Mouse (Mus musculus): ENCODE results near the gene Crebrf.

Crebrf gene

GRCm38 (mm10) chr17:26715271-26715758, at the start of gene Crebrf:
TSS of gene Crebrf (plus strand) at chr17:26715650.
- peak; percentile 99 for DNase-seq (ENCODE audit: inconsistent ontology term)

- no peak for DNase-seq (ENCODE audit: inconsistent ontology term)
Observed at GRCm38 (mm10) chr17:26671268-26671667, 44.2 kb upstream of the Crebrf start.

- DNase-seq (ENCODE audit: inconsistent ontology term) = no peak
Observed at GRCm38 (mm10) chr17:26675845-26676244, 39.6 kb upstream of the Crebrf start.

GRCm38 (mm10) chr17:26676252-26676615, 39.2 kb upstream of the Crebrf start:
- peak; percentile 92 for DNase-seq (ENCODE audit: inconsistent ontology term)

GRCm38 (mm10) chr17:26676616-26677376, 38.7 kb upstream of the Crebrf start:
- peak; percentile 90 for DNase-seq (ENCODE audit: inconsistent ontology term)

- no peak for DNase-seq (ENCODE audit: inconsistent ontology term)
Observed at GRCm38 (mm10) chr17:26677711-26678637, 37.5 kb upstream of the Crebrf start.

DNA sequence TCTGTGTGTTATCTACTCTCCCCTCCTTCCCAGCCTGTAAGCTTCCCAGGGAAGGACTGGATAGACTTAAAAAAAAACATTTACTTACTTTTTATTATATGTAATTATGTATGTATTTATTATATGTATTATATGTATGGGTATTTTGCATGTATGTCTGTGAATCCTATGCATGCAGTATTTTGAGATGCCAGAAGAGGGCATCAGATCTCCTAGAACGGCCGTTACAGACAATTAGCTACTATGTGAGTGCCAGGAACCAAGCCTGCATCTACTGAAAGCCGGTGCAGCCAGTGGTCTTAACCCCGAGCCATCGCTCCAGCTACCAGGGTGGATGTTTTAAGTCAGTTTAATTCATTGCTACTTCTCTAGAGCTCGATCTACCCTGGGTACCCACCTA, 34.2 kb upstream of the Crebrf start:
- DNase-seq (ENCODE audit: inconsistent ontology term) = no peak

- no peak for DNase-seq (ENCODE audit: inconsistent ontology term)
Observed at GRCm38 (mm10) chr17:26686334-26687000, 29.0 kb upstream of the Crebrf start.

DNA sequence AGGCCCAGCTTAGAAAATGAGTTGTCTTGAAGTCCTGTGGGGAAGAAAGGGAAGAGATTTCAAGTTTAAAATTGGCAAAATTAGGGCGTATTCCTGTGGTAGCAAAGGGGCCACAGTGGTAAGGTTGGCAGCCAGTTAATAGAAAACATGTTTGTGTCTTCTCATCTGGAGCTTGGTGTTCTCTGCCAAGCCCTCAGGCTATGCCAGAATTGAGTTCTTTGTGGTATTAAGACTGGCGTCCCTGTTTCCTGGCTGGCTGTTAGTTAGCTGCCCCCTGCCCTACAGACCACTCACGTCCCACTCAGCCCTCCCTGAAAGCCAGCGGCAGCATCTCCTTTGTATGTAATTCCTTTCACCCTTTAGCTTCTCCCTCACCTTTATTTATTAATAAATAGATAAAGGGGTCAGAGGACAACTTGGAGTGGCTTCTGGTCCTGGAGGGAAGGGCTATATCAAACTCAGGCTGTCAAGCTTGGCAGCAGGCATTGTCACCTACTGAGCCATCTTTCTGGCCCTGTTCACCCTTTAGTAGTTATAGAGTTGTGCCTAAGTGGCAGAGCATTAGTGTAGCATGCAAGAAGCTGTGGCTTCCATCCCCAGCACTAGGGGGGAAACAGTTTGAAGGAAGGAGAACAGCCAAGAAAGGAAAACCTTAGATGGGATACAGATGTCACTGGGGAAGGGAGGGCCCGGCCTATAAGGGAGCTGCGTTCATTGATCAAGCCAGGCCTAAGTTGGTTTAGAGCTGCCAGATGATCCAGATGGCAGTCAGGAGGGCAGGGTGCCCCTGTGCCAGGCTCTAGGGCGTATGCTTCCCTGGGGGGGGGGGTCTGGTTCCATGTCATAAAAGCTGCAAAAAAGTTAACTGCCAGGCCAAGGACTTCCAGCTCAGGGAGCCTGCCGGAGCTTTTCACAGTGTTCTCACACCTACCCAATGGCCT, 26.4 kb upstream of the Crebrf start:
- peak; percentile 77 for DNase-seq (ENCODE audit: inconsistent ontology term)

DNA sequence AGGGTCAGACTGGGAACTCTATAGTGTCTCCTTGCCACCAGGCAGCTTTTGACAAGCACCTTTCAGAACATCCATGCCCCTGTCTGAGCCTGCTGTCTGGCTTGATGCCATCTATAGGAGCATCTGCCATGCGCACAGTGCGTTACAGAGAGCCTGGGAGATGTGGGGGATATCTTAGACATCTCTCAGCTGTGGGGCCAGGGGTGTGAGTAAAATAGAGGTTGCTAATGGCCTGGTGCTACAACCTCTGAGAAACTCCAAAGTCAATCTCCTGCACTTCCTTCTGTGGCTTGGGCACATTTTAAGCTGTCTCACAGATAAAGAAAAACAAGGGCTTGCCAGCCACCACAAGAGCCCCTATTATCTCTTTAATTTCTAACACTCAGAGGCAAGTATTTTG, 25.6 kb upstream of the Crebrf start:
- DNase-seq (ENCODE audit: inconsistent ontology term) = peak; percentile 22

- no peak for DNase-seq (ENCODE audit: inconsistent ontology term)
Observed at GRCm38 (mm10) chr17:26690236-26690635, 25.2 kb upstream of the Crebrf start.

DNA sequence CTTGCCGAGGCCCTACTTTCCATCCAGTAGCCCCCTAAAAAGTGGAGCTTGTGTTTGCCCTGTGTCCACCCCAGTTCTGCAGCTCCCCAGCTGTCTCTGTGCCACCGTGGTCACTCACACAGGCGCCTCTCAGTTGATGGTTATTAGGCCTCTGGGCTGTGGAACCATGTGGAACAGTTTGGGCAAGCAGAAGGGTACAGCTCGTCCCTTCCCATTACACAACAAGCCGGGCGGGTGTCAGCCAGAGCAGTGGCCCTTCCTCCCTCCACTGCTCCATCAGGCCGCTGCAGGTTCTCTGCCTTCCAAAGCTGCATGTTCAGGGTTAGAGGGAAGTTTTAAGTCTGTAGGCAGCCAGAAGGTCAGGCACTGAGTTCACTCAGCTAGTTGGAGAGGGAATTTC, 24.3 kb upstream of the Crebrf start:
- no peak for DNase-seq (ENCODE audit: inconsistent ontology term)

DNA sequence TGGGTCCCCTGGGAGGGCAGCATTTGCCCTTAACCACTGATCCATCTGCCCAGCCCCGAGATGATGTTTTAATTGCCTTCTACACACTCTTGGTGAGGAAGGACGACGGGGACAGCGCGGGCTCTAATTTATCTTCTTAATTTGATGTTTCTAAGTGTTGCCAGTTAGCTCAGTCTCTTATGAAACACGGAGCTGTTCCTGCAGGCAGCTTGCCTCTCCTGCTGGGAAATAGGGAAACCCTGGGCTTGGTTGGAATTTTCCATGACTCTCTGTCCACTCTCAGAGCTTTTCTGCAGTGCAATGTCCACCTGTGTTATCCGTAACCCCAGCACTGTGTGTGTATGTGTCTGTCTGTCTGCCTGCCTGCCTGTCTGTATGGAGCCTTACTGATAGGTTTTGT, 22.0 kb upstream of the Crebrf start:
- no peak for DNase-seq (ENCODE audit: inconsistent ontology term)

DNA sequence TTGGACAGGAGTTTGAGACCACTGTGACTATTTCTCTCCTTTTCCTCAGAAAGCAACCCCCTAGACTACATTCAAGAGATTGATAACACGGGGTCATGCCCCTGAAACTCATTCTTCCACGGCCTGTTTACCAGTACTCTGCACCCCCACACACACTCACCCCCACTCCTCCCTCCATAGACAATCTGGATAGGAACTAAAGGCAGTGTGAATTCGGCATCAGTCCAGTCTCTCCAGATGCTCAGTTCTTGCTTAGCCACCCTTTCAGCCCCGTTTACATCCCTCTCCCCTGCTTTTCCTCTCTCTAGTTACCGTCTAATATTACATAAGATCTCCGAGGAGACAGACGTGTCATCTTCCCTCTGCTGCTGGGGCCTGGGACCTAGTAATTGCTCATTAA, 21.3 kb upstream of the Crebrf start:
- DNase-seq (ENCODE audit: inconsistent ontology term) = no peak

GRCm38 (mm10) chr17:26695193-26695592, 20.3 kb upstream of the Crebrf start:
- DNase-seq (ENCODE audit: inconsistent ontology term) = no peak

- DNase-seq (ENCODE audit: inconsistent ontology term) = no peak
Observed at GRCm38 (mm10) chr17:26698846-26699245, 16.6 kb upstream of the Crebrf start.

DNA sequence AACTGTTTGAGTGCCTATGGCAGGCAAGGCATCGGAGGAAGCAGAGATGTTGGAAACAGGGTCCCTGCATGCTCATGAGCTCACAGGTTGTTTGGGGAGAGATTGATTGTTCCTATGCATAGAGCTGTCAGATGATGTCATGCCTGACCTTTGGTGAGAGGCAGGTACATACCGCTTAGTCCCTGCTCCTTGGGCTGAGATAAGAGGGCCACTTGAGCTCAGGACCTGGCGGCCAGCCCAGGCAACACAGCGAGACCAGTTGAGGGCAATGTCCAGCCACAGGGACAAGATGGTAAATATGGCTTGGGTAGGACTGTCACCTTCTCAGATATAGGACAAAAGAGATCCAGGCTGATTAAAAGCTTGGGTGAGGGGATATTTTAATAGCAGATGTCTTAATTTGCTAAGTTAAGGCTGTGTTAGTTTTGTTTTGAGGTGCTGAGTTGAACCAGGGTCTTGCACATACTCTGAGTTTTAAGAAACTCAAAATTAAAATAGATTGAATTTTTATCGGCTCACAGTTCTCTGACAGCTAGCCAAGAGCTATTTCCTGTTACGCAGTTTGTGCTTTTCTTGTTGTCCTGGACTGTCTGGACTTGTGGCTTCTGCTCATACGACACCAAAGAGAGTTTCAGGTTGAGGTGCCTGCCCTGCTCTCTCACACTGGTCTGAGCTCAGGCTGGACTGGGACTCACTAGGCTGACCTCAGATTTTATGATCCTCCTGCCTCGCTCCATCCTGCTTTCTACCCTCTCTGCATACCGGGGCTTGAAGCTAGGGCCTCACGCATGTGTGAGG, 15.4 kb upstream of the Crebrf start:
- no peak for DNase-seq (ENCODE audit: inconsistent ontology term)

DNA sequence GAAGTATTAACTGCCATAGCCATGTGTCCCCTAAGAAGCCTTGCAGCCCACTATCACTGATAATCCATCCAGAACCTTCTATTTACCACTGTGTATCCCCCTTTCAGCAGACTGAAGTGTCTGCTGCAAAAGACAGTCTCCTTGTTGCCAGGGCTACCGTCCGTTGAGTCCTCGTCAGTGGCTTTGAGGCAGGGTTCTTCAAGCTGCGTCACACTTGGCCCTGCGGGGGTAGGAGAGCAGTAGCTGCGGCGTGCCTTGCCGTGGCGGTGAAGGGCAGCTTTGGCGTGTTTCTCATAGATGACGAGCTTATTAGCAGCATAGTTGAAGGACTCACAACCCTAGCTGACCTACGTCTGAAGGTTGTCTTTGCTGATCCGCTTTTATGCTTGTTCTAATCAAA, 13.9 kb upstream of the Crebrf start:
- DNase-seq (ENCODE audit: inconsistent ontology term) = no peak

DNA sequence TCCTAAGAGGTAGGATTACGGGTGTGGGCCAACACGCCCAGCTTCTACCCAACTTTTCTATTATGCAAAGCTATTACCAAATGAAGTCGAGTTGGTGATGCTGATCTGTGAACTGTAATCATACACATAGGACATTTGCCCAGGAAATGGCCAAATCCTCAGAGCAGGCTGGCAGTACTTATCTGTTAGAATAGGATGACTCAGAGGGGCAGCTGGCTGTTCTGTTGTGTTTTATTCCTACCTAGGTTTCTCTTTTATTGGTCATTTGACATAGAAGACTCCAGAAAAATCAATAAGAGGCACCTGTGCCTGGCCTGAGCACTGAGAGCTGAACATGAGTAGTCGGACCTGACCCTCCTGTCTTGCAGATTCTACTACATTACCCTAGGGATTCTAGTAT, 12.8 kb upstream of the Crebrf start:
- DNase-seq (ENCODE audit: inconsistent ontology term) = no peak

DNA sequence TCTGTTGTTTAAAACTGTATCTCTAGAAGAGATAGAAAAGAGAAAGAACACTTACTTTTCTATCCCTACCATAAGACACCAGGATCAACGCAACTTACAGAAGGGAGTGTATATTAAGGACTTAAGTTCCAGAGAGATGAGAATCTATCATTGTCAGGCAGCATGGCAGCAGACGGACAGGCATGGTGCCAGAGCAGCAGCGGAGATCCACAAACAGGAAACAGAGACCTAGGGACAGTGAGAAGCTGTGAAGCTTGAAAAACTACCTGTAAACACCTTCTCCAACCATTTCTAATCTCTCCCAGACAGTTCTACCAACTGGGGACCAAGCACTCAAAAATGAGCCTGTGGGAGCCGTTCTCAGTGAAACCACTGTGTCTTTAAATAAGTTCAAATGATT, 11.8 kb upstream of the Crebrf start:
- DNase-seq (ENCODE audit: inconsistent ontology term) = no peak
